Mouse (Mus musculus) spleen, postnatal 4 days (tissue): ENCODE data around the gene Scai.
A peak's percentile ranks its signal among the peaks of the same experiment; 100 is the strongest.
"Not testable (repeated sequence)": the region's sequence is repeated elsewhere in the genome, so short reads cannot be mapped to it uniquely, and the experiment has no call there.

Experiments used
- DNase-seq, 2 experiments: peaks; one replicate each; pipeline ENCODE4 v3.0.0; 2022; ENCODE audit warnings: low spot score in 2 of 2

Gene Scai

DNA sequence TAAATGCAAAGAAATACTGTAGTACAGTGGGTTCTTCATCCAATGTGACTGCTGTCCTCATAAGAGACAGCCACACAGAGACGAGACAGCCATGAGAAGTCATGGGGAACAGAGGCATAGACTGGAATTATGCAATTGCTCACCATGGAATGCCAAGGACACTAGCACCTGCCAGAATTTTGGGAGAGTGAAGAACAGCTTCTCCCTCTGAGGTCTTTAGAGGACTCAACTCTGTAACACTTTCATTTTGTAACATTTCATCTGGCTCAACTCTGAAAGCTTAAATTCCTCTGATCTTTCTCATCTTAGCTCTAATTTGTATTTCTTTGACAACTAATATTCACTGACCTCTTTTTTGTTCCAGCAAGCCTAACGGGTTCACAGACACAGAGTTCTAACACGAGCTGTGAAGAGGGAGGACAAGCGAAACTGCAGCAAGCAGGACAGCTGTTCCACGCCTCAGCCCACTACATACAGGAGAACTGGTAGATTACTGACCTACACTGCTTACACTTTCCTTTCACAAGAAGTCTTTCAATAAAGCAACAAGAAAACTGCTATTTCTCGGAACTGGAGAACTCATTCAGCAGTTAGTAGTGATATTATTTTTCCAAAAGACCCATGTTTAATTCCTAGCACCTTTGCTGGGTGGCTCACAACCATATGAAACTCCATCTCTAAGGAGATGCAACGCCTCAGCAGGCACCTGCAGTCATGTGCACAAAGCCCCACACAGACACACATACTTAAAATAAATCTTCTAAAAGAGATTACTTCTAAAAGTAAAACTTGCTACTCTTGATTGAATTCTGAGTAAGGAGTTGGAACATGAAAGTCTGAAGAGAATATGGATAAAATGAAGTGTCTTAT is 49.7 kb downstream of the Scai start:
- no peak for DNase-seq

DNA sequence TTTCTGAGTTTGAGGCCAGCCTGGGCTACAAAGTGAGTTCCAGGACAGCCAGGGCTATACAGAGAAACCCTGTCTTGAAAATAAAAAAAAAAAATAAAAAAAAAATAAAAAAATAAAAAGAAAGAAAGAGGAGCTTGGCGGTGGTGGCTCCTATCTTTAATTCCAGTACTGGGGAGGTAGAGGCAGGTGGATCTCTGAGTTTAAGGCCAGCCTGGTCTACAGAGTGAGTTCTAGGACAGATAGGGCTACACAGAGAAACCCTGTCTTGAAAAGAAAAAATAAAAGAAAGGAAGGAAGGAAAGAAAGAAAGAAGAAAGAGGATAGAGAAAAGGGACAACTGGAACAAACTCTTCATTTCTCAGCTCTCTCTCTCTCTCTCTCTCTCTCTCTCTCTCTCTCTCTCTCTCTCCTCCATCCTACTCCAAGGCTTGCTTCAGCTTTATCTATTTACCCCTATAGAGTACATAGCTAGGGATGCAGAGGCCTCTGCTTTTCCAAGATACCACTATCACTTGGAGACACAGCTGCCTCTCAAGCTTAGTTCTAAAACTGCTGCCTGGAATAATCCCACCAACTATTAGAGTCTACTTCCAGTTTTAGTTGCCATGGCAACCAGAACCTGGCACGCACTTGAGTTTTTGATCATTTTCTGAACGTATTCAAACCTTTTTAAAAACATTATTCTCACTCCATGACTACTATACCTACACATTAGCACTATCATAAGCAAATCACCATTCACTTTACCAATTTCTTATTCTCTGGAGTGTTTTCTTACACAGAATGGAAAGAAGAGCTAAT is 60.8 kb downstream of the Scai start:
- no peak for DNase-seq

DNA sequence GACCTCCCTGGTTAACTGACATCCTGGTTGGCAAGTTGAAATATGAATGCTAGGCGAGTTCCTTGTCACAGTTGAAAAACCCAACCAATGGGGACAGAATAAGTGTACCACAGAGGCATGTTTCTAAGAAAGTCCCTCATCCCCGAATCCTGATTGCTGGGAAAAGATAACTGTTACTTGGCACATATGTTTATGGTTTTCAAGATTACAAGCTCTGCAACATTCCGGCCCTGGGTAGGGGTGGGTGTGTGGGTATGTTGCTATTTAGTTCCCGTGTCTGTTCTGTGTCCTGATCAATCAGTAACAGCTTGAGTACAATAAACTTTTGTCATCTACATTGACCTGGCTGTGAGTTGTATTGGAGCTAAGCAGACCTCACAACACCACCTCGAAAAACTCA is 66.4 kb downstream of the Scai start:
- DNase-seq, result no peak

DNA sequence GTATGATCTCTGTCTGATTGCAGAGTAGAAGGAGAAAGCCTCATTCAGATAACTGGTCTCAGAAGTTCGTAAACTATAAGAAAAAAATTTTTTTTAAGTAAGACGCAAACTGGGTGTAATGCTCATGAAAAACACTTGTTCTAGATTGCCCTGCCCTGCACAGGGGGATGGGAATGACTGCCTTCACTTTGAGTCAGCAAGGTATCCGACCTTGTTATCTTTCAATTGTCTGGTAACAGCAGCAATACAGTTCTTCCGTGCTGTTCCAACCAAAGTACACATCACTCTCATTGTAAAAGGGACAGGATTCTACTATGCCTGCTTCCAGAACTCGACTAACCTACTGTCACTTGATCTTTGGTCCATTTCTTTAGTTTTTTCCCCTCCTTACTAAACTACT is 69.4 kb downstream of the Scai start:
- DNase-seq, result no peak

DNA sequence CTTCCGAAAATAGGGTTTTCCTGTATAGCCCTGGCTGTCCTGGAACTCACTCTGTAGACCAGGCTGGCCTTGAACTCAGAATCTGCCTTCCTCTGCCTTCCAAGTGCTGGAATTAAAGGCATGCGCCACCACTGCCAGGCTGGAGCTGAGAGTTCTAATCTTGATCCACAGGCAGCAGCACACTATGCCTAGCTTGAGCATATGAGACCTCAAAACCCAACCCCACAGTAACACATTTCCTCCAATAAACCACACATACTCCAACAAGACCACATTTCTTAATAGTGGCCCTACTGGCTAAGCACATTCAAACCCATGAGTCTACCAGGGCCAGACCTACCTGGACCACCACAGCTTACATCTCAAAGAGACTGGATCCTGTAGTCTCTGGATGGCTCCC is 74.0 kb downstream of the Scai start:
- no peak for DNase-seq

DNA sequence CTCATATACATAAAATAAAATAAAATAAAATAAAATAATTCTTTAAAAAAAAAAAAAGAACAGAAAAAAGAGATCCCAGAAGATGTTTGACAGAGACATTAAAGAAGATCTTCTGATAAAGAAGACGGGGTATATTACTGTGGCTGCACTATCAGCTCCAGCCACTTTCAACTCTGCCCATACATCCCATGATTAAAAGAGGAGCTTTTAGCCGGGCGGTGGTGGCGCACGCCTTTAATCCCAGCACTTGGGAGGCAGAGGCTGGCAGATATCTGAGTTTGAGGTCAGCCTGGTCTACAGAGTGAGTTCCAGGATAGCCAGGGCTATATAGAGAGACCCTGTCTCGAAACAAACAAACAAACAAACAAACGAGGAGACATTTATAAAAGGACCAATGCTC is 76.4 kb downstream of the Scai start:
- no peak for DNase-seq

DNA sequence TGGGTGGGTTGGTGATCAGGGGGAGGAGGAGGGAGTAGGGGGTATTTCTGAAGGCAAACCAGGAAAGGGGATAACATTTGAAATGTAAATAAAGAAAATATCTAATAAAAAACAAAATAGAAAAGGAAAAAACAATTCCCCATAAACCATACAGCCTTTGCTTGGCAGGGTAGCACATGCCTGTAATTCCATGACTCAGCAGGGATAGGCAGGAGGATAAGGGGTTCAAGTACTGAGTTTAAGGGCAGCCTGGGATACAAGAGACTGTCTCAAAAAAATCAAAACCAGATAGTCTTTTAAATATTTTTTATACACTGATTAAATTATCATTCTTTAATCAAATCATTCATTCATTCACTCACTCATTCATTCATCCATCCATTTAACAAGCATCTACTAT is 80.0 kb downstream of the Scai start:
- no peak for DNase-seq

DNA sequence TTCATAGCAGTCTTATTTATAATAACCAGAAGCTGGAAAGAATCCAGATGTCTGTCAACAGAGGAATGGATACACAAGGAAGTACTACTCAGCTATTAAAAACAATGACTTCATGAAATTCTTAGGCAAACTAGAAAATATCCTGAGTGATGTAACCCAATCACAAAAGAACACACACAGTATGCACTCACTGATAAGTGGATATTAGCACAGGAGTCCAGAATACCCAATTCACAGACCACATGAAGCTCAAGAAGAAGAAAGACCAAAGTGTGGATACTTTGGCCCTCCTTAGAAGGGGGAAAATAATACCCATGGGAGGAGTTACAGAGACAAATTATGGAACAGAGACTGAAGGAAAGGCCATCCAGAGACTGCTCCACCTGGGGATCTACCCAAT is 80.8 kb downstream of the Scai start:
- not testable (repeated sequence) for DNase-seq

DNA sequence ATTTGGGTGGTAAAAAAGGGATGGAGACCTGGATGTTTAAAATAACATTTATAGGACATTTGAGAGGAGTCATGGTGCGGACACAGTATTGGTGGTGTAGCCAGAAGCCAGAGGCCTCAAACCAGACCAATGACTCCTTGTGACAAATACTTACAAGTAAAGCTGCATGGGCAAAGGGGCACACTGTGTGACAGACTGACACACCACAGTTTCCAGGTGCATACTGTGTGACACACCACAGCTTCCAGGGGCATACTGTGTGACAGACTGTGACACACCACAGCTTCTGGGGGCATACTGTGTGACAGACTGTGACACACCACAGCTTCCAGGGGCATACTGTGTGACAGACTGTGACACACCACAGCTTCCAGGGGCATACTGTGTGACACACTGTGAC is 90.6 kb downstream of the Scai start:
- not testable (repeated sequence) for DNase-seq

DNA sequence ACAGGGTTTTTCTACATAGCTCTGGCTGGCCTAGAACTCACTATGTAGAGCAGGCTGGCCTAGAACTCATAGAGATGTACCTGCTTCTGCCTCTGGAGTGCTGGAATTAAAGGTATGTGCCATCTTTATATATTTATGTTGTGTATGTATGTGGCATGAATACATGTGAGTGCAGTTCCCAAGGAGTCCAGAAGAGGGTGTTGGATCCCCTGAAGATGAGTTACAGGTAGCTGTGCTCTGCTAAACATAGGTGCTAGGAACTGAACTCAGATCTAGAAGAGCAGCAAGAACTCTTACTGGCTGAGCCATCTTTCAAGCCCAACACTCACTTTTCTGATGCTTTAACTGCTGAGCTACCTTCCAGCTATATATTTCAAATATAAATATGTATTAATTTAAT is 92.5 kb downstream of the Scai start:
- peak in 1 of 2 experiments; percentile 16 for DNase-seq

DNA sequence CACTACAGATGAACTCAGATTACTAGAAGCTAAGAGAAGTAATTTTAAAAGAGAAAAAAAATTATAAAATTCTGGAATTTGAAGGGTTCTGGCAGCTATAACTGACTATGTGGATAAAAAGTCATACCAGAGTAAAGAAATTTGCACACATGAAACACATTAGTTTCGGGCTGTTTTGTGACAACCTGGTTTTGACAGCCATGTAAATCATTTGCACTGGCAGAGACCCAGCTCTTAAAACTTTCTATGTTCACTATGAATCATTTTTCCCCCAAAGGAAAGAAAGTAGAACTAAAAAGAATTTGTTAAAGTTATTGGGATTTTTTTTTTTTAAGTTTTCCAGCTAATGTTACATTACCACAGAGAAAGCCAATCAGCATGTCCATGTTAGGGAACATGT is 98.6 kb downstream of the Scai start:
- no peak for DNase-seq

DNA sequence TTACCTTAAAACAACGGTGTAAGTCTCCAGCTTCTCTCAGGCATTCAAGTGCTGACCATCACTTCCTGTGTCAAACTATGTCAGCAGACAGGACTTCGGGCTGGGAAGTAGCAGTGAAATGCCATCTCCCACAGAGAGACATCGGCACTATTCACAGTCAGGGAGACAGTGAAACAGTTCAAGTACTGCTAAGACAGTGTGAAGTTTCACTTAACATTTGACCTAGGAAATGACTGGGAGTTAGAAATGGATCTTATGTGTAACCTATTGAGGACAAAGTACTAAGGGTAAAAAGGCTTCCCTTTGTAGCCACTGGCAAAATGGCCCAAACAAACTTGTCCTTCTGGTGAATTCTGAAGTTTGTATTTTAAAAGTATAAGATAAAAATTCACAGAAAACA is 107.8 kb downstream of the Scai start:
- no peak for DNase-seq

DNA sequence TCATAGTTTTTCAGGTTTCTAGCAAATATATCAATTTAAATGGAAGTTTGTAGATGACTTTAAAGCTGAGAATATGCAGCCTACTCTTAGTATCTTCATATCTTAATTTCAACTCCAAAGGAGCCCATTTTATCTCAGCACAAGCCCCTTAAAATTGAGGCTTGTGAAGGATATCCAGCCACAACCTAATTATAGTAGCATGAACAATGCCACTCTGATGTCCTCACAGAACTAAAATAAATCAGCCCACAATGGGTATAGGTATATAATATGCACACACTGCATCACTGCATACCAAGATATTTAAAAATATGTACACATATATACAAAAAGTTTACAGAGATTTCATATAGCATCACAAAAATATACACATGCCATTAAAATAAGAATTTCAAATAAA is 119.9 kb downstream of the Scai start:
- DNase-seq, result no peak

DNA sequence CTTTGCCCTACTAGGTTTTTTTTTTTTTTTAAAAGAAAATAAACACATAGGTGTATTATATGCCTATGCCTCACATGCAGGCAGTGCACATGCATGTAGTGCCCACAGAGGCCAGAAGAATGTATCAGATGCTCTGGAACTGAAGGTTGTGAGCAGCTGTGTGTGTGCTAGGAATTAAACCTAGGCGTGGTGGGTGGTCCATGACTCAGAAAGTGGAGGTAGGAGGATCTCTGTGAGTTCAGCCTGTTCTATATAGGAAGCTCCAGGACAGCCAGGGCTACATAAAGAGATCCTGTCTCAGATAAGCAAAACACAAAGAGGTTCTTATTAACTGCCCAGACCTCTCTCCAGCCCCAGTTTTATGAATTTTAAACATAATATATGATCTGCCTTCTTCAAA is 121.4 kb downstream of the Scai start:
- DNase-seq, result no peak

DNA sequence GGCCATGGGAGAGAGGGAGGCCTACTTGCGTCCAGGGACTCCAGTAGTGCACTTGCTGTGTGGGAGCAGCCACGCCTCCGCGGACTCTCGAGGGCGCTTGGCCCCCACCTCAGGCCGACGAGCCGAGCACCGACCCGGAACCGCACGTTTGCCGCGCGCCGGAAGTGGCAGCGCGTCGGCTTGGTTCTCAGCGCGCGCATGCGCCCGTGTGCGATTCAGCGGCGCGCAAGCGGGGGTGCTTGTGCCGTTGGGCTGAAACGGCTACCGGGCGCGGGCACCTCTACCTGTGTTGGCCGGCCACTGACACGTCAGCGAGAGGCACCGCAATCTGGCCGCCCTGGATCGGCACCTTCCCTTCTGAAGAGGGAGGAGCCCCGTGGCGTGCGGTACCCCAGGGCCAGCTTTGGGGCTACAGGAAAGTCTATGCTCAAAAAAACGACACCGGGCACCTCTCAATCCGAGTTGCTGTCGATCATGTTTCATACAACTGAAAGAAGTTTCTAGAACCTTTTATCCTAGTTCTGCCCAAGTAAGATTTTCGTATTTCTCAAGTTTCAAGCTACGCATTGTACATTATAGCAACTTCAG is 125.0 kb downstream of the Scai start, which contains the start of gene Golga1:
TSS of gene Golga1 (minus strand) at position 142 of the 588 bp plus-strand sequence.
- peak; percentile 85 to 93 for DNase-seq

DNA sequence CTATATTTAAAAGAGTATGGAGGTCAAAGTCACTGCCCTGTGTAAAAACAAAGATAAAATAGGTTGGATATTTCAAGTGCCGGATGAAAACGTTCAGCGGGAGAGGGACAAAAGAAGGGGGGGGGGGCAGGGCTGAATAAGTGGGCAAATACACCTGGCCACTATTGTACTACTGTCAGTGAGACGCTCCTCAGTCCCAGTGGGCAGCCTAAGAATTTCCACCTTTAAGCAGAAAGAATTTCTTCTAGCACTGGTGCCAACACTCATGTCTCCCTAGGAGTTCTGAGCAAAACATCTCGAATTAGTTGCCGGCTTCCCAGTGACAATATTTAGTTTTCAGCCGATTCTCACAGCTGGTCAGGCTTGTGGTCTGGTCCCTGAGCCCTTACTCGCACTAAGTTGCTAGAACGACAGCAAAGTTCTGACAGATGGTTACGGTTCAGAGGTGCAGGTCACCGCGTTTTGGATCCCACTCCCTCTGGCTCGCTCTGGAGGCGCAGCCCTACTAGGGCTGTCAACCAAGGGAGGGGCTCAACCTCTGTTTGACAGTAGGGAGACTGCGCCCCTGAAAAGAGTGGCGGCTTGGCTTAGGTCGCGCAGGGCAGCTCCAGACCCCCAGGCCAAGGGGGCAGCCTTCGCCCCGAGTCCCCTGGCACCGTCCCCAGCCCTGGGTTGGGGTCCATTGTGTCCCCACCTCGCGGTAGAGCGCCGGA is 125.7 kb downstream of the Scai start:
- no peak for DNase-seq

DNA sequence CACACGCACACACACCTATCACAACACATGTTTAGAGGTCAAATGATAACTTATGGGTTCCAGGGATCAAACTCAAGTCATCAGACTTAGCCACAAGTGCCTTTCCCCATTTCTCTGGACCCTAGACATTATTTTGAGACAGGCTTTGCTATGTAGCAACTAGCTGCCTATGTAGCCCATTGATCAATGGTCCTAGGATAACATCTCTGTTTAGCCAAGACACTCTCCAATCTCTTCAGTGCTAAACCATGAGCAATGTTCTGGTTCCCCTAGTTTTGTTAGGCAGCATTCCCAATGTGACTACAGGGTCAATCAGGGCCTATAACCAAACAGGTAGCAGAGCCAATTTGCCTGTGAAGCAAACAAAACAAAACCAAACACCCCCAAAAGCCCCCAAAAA is 142.0 kb downstream of the Scai start:
- DNase-seq, result no peak

DNA sequence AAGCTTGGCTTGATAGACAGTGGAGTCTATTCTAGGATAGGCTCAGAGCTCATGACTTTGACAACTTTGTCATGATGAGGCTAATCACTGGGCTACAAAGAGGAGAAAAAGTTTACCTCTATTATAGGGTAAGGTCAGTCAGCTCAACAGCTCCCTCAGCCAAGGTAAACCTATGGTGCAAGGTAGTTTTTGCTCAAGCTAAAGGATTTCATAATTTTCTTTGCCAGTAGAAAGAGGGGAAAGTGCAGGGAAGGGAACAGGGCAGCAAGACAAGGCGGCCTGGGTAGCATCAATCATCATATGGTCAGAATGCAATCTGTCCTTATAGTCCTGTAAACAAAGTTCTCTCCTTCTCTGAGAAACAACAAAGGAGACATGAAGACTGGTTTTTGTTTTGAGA is 150.3 kb downstream of the Scai start:
- DNase-seq, result no peak

DNA sequence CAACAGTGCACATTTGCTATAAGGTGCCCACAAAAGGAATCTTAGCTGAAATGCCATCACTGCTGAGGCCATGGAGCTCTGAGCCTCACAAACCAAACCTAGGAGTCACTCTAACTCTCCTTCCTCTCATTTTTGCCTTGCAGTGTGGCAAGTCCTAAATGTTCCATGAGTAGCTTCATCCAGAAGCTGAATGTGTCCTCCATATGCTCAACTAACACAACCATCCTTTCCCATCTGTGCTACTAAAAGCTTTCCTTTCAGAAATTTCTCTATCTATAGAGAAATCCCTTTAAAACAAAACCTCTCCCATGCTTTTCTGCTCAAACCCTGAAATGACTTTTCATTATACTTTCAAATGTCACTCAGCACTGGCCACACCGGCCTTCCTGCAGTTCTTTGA is 158.9 kb downstream of the Scai start:
- no peak for DNase-seq

DNA sequence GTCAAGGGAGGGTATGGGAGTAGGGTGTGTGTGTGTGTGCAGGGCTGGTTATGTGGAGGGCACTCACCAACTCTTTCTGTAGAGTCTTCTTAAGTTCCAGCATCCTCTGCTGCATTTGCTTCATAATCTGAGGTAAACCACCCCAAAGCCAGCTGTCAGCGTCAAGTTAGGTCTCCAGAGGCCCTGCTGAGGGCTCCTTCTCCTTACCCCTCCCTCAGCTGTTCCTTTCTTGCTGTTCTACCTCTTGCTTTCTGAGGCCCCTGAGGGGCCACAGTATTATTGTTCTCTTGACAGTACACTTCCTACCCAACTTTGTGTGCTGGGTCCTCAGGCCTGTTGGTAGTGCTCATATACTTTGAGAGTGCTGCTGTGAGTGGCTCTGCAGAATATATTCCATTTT is 170.5 kb downstream of the Scai start:
- no peak for DNase-seq

DNA sequence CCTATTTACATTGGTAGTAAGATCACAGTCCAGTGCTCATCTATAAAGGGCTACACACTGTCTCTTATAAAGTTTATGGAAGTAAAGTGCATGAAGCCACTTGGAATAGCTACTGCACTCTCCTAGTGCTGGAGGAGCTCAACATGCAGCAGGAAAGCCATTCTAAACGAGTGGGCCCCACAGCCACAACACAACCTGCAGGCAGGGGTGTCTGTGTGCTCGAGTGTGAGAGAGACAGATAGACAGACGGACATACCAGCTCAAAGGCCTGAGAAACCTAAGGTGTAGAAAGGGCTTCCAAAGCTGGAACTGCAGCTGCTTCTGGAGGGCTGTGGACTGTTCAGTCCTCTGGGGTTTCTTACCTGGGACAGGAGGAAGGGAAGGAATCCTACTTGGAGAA is 174.0 kb downstream of the Scai start:
- no peak for DNase-seq
